Mouse (Mus musculus) spleen, adult 2 months (tissue): ENCODE results near the gene Gm17455. TPM values are rescaled to one million over a fixed set of nuclear protein-coding genes. Genes with fewer than 3 reads are reported as not detected.
A peak's percentile ranks its signal among the peaks of the same experiment; 100 is the strongest.

Experiments used
- DNase-seq, 2 experiments: peaks; one replicate each; pipeline versions ENCODE4 v3.0.0 to v3.0.0-alpha.2; 2012 to 2021; ENCODE audit warnings: low spot score in 2 of 2, low read depth in 1 of 2
- H3K27ac ChIP-seq: fragments of 200-500 bp; 2 replicates; pipeline ENCODE4 v1.5.1; 2012; ENCODE audit warnings: low read length, inconsistent platforms; ENCODE audit not compliant: insufficient read depth
- H3K27me3 ChIP-seq: fragments of 200-500 bp; 2 replicates; pipeline ENCODE4 v1.6.1; 2012; ENCODE audit warnings: mild to moderate bottlenecking, moderate library complexity, low read length, inconsistent platforms; ENCODE audit not compliant: control insufficient read depth, insufficient read depth
- H3K36me3 ChIP-seq: fragments of 200-500 bp; 2 replicates; pipeline ENCODE4 v1.6.1; 2012; ENCODE audit warnings: mild to moderate bottlenecking, low read length, inconsistent platforms; ENCODE audit not compliant: control insufficient read depth, insufficient read depth
- H3K4me1 ChIP-seq: fragments of 200-500 bp; 2 replicates; pipeline ENCODE4 v1.6.1; 2011; ENCODE audit warnings: inconsistent platforms; ENCODE audit not compliant: control insufficient read depth, insufficient read depth, insufficient read length
- H3K4me3 ChIP-seq: fragments of 200-500 bp; 2 replicates; pipeline ENCODE4 v1.5.1; 2011; ENCODE audit warnings: mild to moderate bottlenecking, inconsistent platforms; ENCODE audit not compliant: insufficient read depth, insufficient read length; ENCODE audit errors: extremely low read depth
- CTCF ChIP-seq: fragments of 200-500 bp; IDR thresholded peaks from 2 replicates; pipeline ENCODE4 v1.5.1; 2011; ENCODE audit warnings: mild to moderate bottlenecking, inconsistent platforms; ENCODE audit not compliant: insufficient read depth, insufficient read length, insufficient replicate concordance; ENCODE audit errors: extremely low read depth
- POLR2A ChIP-seq: fragments of 200-500 bp; IDR thresholded peaks from 2 replicates; pipeline ENCODE4 v1.6.1; 2011; ENCODE audit warnings: low read depth, low read length, inconsistent platforms
- WGBS: fragments of 180-500 bp; shearing (Covaris S2); methylation state at CpG from one replicate; pipeline ENCODE4 v1.1.7; 2018; 5-methylcytosine and 5-hydroxymethylcytosine counted together
- polyA plus RNA-seq: library from polyadenylated mRNA; depleted of rRNA; stranded (reverse); fragments of >200 nt; gene quantifications from 2 replicates; pipeline ENCODE4 v1.2.3, GENCODE M21; 2012; rRNA removed

Gm17455 gene
- polyA plus RNA-seq, 1 experiment, result 1.3 TPM

DNA sequence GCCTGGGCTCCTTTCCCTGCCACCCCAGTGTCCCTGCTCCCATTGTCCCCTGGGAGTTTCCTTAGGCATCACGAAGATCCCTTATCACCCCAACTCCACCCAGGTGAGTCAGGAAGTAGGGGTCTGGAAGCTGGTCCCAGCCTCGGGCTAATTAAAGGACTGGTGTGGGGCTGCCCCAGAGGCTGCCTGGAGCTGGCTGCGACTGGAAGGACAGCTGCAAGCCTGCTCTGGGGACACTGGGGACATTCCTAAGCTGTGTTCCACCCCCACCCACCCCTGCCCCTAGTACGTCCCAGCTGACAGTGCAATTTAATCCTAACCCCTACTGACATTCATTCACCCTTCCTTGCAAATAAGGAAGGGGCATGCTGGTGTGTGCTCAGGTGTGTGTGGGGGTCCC, 33.2 kb downstream of the Gm17455 start:
- no peaks in the 10 kb centered on the region for H3K36me3 ChIP-seq
- no peak for TF ChIP-seq CTCF
- TF ChIP-seq POLR2A, result no peak
- H3K27me3 ChIP-seq, result no peaks in the 10 kb centered on the region

DNA sequence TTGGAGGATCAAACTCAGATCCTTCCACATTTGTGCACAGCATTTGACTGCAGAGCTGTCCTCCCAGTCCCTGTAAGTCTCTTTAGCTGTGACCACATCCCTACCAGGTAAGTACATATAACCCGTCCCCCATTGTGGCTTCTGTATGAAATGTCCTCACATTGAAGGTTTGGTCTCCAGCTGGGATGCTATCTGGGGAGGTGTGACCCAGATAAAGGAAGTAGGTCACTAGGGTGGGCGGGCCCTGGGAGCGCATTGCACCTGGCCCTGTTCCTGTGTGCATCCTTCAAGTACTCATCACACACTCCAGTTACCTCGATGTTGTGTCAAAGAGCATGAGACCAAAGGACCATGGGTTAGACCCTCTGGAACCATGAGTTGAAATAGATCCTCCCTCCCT, 42.8 kb downstream of the Gm17455 start:
- WGBS, result 80% methylated on average over 4 of the region's 4 CpGs
- Histone ChIP-seq H3K27me3 (no peaks in the 10 kb centered on the region), H3K36me3 (no peaks in the 10 kb centered on the region), H3K4me1 (no peaks in the 10 kb centered on the region), H3K27ac (no peak overlapping the region), H3K4me3 (no peak overlapping the region)
- DNase-seq, result no peak
- no peak for TF ChIP-seq CTCF
- no peak for TF ChIP-seq POLR2A

More for the DNA sequence above, 33.2 kb downstream of the Gm17455 start:
- DNase-seq, result no peak
- Histone ChIP-seq H3K4me3 (no peak overlapping the region), H3K4me1 (no peaks in the 10 kb centered on the region), H3K27ac (no peak overlapping the region)
- WGBS, result 49% methylated on average over 4 of the region's 4 CpGs

DNA sequence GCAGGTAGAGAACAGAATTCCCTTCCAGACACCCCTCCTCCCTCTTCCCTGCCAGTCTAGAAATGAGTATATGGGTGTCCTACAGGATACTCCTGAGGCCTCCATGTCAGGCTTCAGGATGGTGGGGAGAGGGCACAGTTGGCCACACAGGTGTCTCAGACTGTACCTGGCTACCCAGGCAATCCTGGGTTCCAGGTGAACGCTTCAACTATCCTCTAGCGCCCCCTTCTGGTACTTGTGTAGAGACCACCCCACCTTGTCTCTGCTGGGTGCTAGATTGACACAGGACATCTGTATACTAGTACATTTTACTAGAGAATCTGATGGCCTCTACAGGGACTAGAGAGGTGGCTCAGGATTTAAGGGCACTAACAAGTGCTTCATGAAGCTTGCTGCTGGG, 43.6 kb downstream of the Gm17455 start:
- no peaks in the 10 kb centered on the region for H3K27me3 ChIP-seq
- H3K4me1 ChIP-seq, result no peaks in the 10 kb centered on the region
- no peak overlapping the region for H3K27ac ChIP-seq
- no peak overlapping the region for H3K4me3 ChIP-seq
- H3K36me3 ChIP-seq, result no peaks in the 10 kb centered on the region
- 9% methylated on average over 2 of the region's 2 CpGs for WGBS
- DNase-seq, result peak in 1 of 2 experiments; percentile 10
- TF ChIP-seq POLR2A (no peak), CTCF (peak; percentile 27; the same call in 1 of the 2 replicates)

DNA sequence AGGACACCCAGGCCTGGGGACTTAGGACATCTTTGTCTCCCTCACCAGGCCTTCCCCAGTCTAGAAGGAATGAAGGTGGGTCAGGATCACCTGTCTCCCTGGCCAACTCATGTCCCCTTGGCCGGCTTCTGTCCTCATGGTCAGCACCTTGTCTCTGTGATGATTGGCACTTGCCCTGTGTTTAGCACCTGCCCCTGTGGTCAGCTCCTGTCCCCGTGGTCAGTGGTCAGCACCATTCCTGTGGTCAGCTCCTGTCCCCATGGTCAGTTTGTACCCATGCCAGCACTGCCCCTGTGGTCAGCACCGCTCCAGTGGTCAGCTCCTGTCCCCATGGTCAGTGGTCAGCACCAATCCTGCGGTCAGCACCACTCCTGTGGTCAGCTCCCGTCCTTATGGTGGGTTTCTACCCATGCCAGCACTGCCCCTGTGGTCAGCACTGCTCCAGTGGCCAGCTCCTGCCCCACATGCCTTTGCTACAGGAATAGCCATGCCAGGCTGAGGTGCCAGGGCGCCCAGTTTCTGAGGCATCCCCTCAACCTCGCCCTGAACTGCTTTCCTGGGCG, 45.6 kb downstream of the Gm17455 start:
- TF ChIP-seq CTCF (no peak), POLR2A (no peak)
- no peak overlapping the region for H3K27ac ChIP-seq
- no peaks in the 10 kb centered on the region for H3K27me3 ChIP-seq
- H3K36me3 ChIP-seq, result no peaks in the 10 kb centered on the region
- H3K4me3 ChIP-seq, result no peak overlapping the region
- no peaks in the 10 kb centered on the region for H3K4me1 ChIP-seq
- WGBS, result 70% methylated on average over 8 of the region's 8 CpGs
- DNase-seq, result no peak

DNA sequence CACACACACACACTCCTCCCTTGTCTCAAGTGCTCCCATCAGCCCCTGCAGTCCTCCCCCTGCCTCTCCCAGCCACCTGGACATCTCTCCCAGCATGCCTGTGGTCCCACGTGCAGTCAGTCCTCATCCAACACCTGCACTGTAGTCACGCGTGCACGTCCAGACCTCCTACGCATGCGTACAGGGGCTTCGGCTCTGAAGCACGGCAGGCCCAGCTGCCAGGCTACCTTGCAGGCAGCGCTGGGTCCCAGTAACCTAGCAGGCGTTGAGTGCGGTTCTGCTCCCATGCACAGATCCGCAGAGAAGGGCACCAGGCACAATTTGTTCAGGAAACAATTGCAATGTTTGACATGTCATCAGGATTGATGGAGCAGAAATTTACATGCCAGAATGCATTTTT, 47.7 kb downstream of the Gm17455 start:
- no peak for DNase-seq
- Histone ChIP-seq H3K4me3 (no peak overlapping the region), H3K27me3 (no peaks in the 10 kb centered on the region), H3K36me3 (no peaks in the 10 kb centered on the region), H3K27ac (no peak overlapping the region), H3K4me1 (no peaks in the 10 kb centered on the region)
- WGBS, result 85% methylated on average over 12 of the region's 12 CpGs
- no peak for TF ChIP-seq CTCF
- no peak for TF ChIP-seq POLR2A

Other genes starting within 250 kb of the Gm17455 start
- 89.3 and 105 TPM in 2 replicates for gene Chst3, start 180.5 kb upstream of the Gm17455 start, polyA plus RNA-seq
- 1,338 and 1,442 TPM in 2 replicates for gene Psap, start 122.1 kb upstream of the Gm17455 start, polyA plus RNA-seq
- gene Vsir, start 52.9 kb upstream of the Gm17455 start, polyA plus RNA-seq, result 155 TPM in 2 replicates